ENCODE assay signal across 12 mouse cellular contexts in genomic region chr9:28569041-28569522, GRCm38 (mm10).
DNase-seq lines count a peak whose midpoint lies in the region; ATAC-seq and TF ChIP-seq lines count a peak whose summit lies in the region.
"Had no signal": no experiment of that assay in that cellular context is flagged by ENCODE, and none has a peak within 500 bp of the region (broad histone marks: within the 10 kb centered on the region; RNA-seq: fewer than 3 reads in every experiment).

No protein-coding gene starts in this region.

- H3K27ac ChIP-seq in heart, postnatal 0 days (ENCODE audit: low read depth): no peak overlapping the region
- no peak overlapping the region for H3K27ac ChIP-seq in midbrain, embryonic 11.5 days (ENCODE audit: low read depth, low read length)
- no peak overlapping the region for H3K27ac ChIP-seq in midbrain, embryonic 10.5 days (replicated peaks)
- H3K27ac ChIP-seq in embryonic facial prominence, embryonic 12.5 days: 0 out of 2 replicates have a peak overlapping the region, but pooled peaks have one; percentile 26
- peak overlapping the region; percentile 71 for H3K27ac ChIP-seq in olfactory bulb, adult 2 months (ENCODE audit: insufficient read depth, low read depth, low read length)
- H3K27ac ChIP-seq: heart, adult 2 months; limb, embryonic 12.5 days; neural tube, embryonic 12.5 days; stomach, postnatal 0 days had no signal

- TF ChIP-seq CTCF in heart, postnatal 0 days (IDR thresholded peaks at IDR 0.05; ENCODE audit: low read depth): no peak
- TF ChIP-seq CTCF in olfactory bulb, adult 2 months (IDR thresholded peaks at IDR 0.05; ENCODE audit: insufficient read depth, low read depth, low read length): no peak

- no peak overlapping the region for H3K9ac ChIP-seq in heart, postnatal 0 days (replicated peaks; ENCODE audit: low read depth, low read length)
- no peak overlapping the region for H3K9ac ChIP-seq in midbrain, embryonic 11.5 days (ENCODE audit: low read length)
- no peak overlapping the region for H3K9ac ChIP-seq in embryonic facial prominence, embryonic 12.5 days
- H3K9ac ChIP-seq: limb, embryonic 12.5 days; neural tube, embryonic 12.5 days had no signal

- H3K9me3 ChIP-seq in heart, postnatal 0 days (replicated peaks; ENCODE audit: control insufficient read depth, low read length): no peaks in the 10 kb centered on the region
- H3K9me3 ChIP-seq in midbrain, embryonic 11.5 days (ENCODE audit: control insufficient read depth, low read length): no peaks in the 10 kb centered on the region
- H3K9me3 ChIP-seq in midbrain, embryonic 10.5 days (replicated peaks): no peaks in the 10 kb centered on the region
- H3K9me3 ChIP-seq in embryonic facial prominence, embryonic 12.5 days: no peaks in the 10 kb centered on the region
- H3K9me3 ChIP-seq: limb, embryonic 12.5 days; neural tube, embryonic 12.5 days had no signal

- no peak for TF ChIP-seq EP300 in heart, postnatal 0 days (IDR thresholded peaks at IDR 0.05; ENCODE audit: low read depth)

- no peaks in the 10 kb centered on the region for H3K36me3 ChIP-seq in heart, postnatal 0 days (replicated peaks; ENCODE audit: control insufficient read depth, insufficient read depth, low read length)
- no peaks in the 10 kb centered on the region for H3K36me3 ChIP-seq in midbrain, embryonic 11.5 days (ENCODE audit: control insufficient read depth, insufficient read depth, low read length)
- no peaks in the 10 kb centered on the region for H3K36me3 ChIP-seq in midbrain, embryonic 10.5 days
- H3K36me3 ChIP-seq in embryonic facial prominence, embryonic 12.5 days: no peaks in the 10 kb centered on the region
- H3K36me3 ChIP-seq: limb, embryonic 12.5 days; neural tube, embryonic 12.5 days had no signal

- no peaks in the 10 kb centered on the region for H3K4me1 ChIP-seq in heart, postnatal 0 days (ENCODE audit: control insufficient read depth, insufficient read depth)
- 0 out of 2 replicates have a peak, but pooled peaks cover 2% of the 10 kb centered on the region for H3K4me1 ChIP-seq in midbrain, embryonic 11.5 days (ENCODE audit: control insufficient read depth, insufficient read depth, low read length)
- no peaks in the 10 kb centered on the region for H3K4me1 ChIP-seq in midbrain, embryonic 10.5 days
- H3K4me1 ChIP-seq in embryonic facial prominence, embryonic 12.5 days: peaks cover 17% of the 10 kb centered on the region; the same call in 1 of the 2 replicates
- H3K4me1 ChIP-seq in olfactory bulb, adult 2 months (ENCODE audit: control insufficient read depth, insufficient read depth, low read length): peaks cover 8% of the 10 kb centered on the region

- TF ChIP-seq POLR2A in olfactory bulb, adult 2 months (IDR thresholded peaks at IDR 0.05; ENCODE audit: insufficient read depth, low read depth, low read length): no peak

- no peak overlapping the region for H3K4me3 ChIP-seq in heart, postnatal 0 days (ENCODE audit: low read depth, low read length)
- no peak overlapping the region for H3K4me3 ChIP-seq in midbrain, embryonic 11.5 days (ENCODE audit: low read depth, low read length)
- no peak overlapping the region for H3K4me3 ChIP-seq in midbrain, embryonic 10.5 days
- no peak overlapping the region for H3K4me3 ChIP-seq in embryonic facial prominence, embryonic 12.5 days
- H3K4me3 ChIP-seq in olfactory bulb, adult 2 months (ENCODE audit: insufficient read depth, low read depth, low read length): no peak overlapping the region
- H3K4me3 ChIP-seq: heart, adult 2 months; limb, embryonic 12.5 days; neural tube, embryonic 12.5 days had no signal

- H3K27me3 ChIP-seq in heart, postnatal 0 days (ENCODE audit: control insufficient read depth, insufficient read depth, low read length): no peaks in the 10 kb centered on the region
- H3K27me3 ChIP-seq in midbrain, embryonic 11.5 days (ENCODE audit: control insufficient read depth, insufficient read depth, low read length): no peaks in the 10 kb centered on the region
- H3K27me3 ChIP-seq in midbrain, embryonic 10.5 days (ENCODE audit: low read depth, poor library complexity, severe bottlenecking): no peaks in the 10 kb centered on the region
- H3K27me3 ChIP-seq in embryonic facial prominence, embryonic 12.5 days: no peaks in the 10 kb centered on the region
- H3K27me3 ChIP-seq: limb, embryonic 12.5 days; neural tube, embryonic 12.5 days had no signal

- no peak for ATAC-seq in heart, postnatal 0 days (ENCODE audit: insufficient read depth, low read depth)
- ATAC-seq in midbrain, embryonic 11.5 days (ENCODE audit: low FRiP score): no peak
- ATAC-seq in embryonic facial prominence, embryonic 12.5 days (ENCODE audit: insufficient number of reproducible peaks, insufficient read depth, low FRiP score, low TSS enrichment): no peak
- no peak for ATAC-seq in CD4-positive, CD25-positive, alpha-beta regulatory T cell, adult 4 months

- no peak overlapping the region for H3K4me2 ChIP-seq in heart, postnatal 0 days (ENCODE audit: low read depth, low read length)
- no peak overlapping the region for H3K4me2 ChIP-seq in midbrain, embryonic 11.5 days
- no peak overlapping the region; the same call in 1 of the 2 replicates for H3K4me2 ChIP-seq in embryonic facial prominence, embryonic 12.5 days (replicated peaks)
- H3K4me2 ChIP-seq: limb, embryonic 12.5 days; neural tube, embryonic 12.5 days had no signal

- peak; percentile 11 for DNase-seq in heart, postnatal 0 days (ENCODE audit: low spot score)
- no peak for DNase-seq in heart, postnatal 4 days
- peak; percentile 81 for DNase-seq in midbrain, embryonic 11.5 days (ENCODE audit: low spot score, missing footprints)
- no peak for DNase-seq in midbrain, embryonic 10.5 days (ENCODE audit: low spot score)
- DNase-seq in thymus, adult 18-20 months: no peak

- WGBS in heart, postnatal 0 days: 5% methylated on average over 8 of the region's 8 CpGs
- WGBS in midbrain, embryonic 11.5 days: 40% methylated on average over 8 of the region's 8 CpGs
- 39% methylated on average over 8 of the region's 8 CpGs for WGBS in midbrain, embryonic 10.5 days
- WGBS in embryonic facial prominence, embryonic 12.5 days: 21% methylated on average over 8 of the region's 8 CpGs
- WGBS in olfactory bulb, adult 2 months: 22% methylated on average over 8 of the region's 8 CpGs

Comparison
In these comparisons a context has a peak if more than half of its experiments do, and no peak if none do; other contexts are left out.
1. DNase-seq: peak in heart, postnatal 0 days (single experiment) and midbrain, embryonic 11.5 days (single experiment); none in heart, postnatal 4 days (single experiment), midbrain, embryonic 10.5 days (single experiment) and thymus, adult 18-20 months (0 of 2).
2. H3K27ac ChIP-seq: peak in embryonic facial prominence, embryonic 12.5 days (single experiment) and olfactory bulb, adult 2 months (single experiment); none in heart, postnatal 0 days (single experiment), midbrain, embryonic 11.5 days (single experiment) and midbrain, embryonic 10.5 days (single experiment).